Mouse (Mus musculus): ENCODE data around the gene Cnot8.
A peak's percentile ranks its signal among the peaks of the same experiment; 100 is the strongest.
"Not testable (repeated sequence)": the region's sequence is repeated elsewhere in the genome, so short reads cannot be mapped to it uniquely, and the experiment has no call there.

The Cnot8 gene

DNA sequence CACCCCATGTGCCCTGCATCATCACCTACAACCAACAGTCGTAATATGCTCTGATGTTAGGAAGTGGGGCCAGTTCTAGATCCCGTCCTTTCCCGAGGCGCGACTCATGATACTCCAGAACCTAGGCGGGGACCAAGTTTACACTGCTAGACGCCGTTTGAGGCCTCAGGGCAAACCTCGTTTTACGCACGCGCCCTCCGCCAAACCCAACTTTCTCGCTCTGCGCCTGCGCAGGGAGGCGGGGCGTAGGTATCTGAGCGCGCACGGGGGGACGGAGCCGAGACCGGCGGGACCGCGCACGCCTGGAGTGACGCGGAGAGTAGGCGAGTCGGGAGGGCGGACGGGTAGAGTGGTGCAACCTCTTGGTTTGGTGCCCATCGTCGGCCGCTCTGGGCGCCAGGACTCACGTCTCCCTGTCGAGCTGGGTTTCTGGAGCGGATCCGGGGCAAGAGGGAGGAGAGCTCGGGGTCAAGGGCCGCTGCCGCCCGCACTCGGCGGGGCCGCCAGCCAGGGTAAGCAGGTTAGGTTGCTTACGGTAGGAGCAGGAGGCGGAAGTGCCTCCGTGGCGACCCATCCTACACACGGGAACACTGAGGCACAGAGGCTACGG is at the start of gene Cnot8:
Cnot8 (plus strand) TSS at position 457 of the 610 bp plus-strand sequence.
- DNase-seq (ENCODE audit: inconsistent age in 2 of 2, low spot score in 1 of 2): peak; percentile 100

DNA sequence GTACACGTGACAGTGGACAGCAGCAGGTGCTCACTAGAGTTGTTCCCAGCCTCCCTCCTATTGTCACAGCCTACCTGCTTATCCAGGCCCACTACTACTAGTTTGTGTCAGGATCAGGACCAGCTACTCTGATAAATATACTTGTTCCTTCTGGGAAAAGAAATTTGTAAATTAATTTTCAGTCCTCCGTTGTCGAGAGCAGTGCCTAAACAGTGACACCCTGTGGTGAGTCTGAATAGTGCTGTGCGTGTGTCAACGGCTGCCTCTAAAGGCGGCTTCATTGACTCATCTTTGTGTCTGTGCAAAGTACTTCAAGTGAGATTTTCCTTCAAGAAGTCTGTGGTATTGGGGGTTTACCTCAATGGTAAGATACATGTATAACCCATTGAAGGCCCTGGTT is 46.5 kb upstream of the Cnot8 start:
- DNase-seq (ENCODE audit: inconsistent age in 2 of 2, low spot score in 1 of 2): peak; percentile 40 to 81

DNA sequence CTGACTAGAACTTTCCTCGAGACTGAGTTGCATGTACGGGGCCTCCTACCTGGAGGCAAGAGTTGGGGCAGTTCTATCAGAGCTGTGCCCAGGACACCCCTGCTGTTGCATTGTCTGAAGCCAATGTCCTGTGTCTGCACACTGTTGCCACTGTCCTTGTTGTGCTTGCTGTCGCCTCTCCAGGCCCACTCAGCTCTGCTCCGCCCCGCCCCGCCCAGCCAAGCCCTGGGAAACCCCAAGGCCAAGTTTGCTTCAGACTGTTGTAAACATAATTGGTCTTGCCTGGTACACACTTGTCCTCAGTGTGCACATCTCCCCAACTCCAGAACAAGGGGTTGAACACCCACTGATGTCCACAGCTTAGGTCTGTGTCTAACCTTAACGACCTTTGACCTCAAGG is 44.2 kb upstream of the Cnot8 start:
- DNase-seq (ENCODE audit: inconsistent age in 2 of 2, low spot score in 1 of 2): peak; percentile 44 to 77

DNA sequence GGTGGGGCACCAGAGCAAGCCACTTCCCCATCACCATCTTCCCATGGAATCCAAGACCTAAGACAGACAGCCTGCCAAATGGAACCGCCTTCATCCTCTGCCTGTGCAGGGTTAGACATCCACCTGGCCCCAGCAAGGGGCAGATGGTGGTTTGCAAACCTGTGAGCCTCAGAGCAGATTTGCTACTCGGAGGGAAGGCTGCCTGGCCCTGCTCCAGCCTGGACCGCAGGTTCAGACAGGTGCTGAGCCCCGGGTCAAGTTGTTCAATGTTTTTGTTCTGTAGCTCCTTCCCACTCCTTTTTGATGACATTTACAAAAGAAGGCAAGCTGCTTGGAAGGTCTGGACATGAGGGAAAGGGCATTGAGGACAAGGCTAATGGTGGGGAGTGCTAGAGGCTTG is 42.7 kb upstream of the Cnot8 start:
- not testable (repeated sequence) for DNase-seq (ENCODE audit: inconsistent age in 2 of 2, low spot score in 1 of 2)

DNA sequence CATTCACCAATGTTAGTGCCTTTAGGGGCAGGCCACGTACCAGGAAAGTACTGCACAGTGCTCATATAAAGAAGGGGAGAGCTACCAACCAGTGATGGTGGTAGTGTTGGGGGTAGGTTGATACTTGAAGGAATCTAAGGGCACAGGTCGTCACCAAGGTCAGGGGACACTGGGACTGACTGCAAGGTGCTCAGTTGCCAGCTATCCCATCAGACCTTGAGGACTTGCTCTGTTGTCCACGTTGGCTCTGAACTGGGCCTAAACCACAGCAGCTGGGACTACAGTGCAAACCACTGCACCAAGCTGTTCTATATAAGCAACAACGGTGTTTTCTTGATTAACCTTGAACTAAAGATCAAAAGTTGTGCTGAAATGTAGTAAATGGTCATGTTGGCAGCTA is 41.4 kb upstream of the Cnot8 start:
- DNase-seq (ENCODE audit: inconsistent age in 2 of 2, low spot score in 1 of 2): no peak

DNA sequence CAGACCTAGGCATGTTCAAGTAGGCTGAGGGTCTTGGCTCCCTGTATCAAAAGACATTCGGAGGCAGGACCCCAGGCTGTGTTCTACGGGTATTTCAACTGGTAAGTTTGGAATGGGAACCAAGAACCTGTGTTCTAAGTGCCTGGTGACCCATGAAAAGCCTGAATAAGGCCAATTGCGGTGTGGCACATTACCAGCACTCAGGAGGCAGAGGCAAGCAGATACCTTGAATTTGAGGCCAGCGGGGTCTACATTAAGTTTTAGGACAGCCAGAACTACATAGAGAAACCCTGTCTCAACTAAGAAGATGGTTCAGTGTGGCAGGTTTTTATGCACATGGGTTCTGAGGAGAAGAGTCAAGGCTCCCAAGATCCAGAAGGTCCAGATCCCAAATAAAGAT is 38.9 kb upstream of the Cnot8 start:
- no peak for DNase-seq (ENCODE audit: inconsistent age in 2 of 2, low spot score in 1 of 2)

DNA sequence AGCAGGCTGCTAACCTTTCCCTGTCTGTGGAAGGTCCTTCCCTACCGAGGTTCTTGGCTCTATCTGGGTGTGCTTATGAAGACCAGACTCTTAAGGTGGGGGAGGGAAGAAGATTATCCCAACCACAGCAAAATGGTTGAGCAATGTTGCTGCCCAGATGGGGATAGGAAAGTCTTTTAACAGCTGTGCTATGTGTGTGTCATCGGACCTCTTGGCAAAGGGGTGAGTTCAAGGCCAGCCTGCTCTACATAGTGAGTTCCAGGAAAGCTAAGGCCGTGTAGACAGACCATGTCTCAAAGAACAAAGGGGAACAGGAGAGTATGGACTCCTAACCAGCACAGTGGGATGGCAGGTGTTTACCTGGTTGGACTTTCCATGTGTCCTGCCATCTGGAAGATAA is 31.0 kb upstream of the Cnot8 start:
- peak in 1 of 2 experiments; percentile 77 for DNase-seq (ENCODE audit: inconsistent age in 2 of 2, low spot score in 1 of 2)

DNA sequence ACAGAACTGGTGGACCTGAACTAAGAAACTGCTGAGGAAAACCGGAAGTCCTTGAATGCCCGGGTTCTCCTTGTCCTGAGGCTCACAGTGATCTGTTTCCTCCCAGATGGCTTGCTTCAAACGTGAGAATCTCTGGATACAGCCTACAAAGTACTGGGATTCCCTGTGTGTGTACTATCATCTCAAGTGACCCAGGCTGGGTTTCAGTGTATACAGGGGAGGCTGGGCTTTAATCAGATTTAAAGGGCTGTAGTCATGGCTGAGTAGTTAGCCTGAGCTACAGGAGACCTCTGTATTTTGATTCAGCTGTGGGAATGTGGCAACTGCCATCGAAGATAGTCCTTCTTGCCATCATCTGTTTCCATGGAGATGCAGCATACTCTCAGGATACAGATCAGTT is 26.7 kb upstream of the Cnot8 start:
- no peak for DNase-seq (ENCODE audit: inconsistent age in 2 of 2, low spot score in 1 of 2)

DNA sequence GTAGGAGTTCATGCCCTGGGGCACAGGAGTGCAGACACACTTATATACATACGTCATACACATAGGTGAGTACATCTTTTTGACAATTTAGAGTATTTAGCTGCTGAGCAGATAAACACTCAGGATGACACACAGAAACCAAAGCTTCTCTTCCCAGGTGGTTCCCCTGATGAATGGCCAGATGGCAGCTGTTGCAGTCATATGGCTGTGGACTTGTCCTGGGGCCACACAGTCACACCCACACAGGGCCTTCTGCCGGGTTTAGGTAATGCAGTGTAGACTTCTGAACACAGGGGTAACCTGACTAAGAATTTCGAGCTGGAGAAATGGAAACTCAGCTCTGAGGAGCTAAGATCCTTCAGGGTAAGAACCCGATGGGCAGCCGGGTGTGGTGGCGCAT is 22.2 kb upstream of the Cnot8 start:
- DNase-seq (ENCODE audit: inconsistent age in 2 of 2, low spot score in 1 of 2): no peak

DNA sequence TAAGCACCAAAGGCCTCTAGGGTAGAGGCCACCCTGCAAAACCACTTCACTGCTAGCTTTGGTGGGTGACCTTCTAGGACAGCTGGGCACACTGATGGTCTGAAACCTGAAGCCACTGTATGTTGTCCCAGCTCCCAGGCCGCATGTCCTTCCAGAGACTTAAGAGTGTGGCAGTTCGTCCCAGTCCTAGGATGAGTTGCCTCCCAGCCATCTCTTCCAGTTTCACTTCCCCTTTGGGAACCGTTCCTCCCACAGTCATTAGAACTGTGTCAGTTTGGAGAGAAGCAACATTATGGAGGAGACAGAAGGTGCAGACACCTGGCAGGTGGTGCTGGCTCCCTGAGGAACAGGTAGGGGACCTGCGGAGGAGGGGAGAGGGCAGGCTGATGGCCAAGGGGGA is 11.4 kb upstream of the Cnot8 start:
- no peak for DNase-seq (ENCODE audit: inconsistent age in 2 of 2, low spot score in 1 of 2)

DNA sequence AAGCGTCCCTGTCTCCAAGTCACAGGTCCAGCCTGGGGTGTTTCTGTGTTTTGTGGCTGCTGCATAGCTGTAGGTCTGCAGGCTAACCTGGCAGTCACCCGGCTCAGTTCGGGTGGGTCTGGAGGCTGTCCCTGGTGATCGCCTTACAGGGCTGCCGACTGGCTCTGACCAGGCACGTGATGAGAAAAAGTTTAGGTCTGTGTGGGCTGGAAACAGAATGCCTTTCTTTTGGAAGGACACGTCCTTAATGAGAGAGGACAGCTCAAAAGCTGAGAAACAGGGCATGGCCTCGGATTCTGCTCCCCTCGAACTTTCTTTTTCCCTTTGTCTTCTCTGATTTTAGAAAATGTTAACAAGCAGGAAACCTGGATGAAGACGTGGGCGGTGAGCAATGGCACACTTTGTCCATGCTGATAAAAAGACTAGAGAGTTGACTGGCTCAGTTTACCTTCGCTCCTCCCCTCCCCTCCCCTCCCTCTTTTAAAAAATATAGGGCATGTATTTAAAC is 10.9 kb upstream of the Cnot8 start, which contains the start of gene Gm12248:
Gm12248 (minus strand) TSS at position 114 of the 508 bp plus-strand sequence.
- DNase-seq (ENCODE audit: inconsistent age in 2 of 2, low spot score in 1 of 2): peak; percentile 67 to 80

DNA sequence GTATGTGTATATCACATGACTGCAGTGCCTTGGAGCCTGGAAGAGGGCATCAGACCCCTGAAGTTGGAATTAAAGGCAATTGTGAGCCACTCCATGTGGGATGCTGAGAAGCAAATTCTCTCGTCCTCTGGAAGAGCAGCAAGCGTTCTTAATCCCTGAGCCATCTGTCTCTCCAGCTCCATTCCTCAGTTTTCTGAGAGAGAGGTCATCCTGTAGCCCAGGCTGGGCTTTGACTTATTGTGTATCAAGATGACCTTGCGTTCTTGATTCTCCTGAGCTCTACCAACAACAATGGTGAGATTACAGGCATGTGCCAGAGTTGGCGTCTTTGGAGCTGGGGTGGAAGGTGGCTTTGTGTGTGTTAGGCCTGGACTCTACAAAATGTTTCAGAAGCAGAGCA is 9.2 kb upstream of the Cnot8 start:
- DNase-seq (ENCODE audit: inconsistent age in 2 of 2, low spot score in 1 of 2): no peak

DNA sequence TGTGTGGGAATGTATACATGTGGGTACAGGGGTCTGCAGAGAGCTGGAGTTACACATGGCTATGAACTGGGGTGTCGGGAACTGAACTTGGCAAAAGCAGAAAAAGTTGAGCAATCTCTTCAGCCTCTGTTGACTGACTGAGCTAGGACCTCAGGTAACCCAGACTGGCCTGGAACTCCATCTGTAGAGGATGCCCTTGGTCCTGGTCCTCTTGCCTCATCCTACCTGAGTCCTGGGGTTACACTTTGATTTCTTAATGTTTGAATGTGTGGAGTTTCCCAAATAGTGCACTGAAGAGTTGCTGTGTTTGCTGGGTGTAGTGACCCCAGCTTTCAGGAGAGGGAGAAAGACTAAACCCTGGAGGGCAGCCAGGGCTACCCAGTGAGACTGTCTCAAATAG is 8.4 kb upstream of the Cnot8 start:
- no peak for DNase-seq (ENCODE audit: inconsistent age in 2 of 2, low spot score in 1 of 2)

DNA sequence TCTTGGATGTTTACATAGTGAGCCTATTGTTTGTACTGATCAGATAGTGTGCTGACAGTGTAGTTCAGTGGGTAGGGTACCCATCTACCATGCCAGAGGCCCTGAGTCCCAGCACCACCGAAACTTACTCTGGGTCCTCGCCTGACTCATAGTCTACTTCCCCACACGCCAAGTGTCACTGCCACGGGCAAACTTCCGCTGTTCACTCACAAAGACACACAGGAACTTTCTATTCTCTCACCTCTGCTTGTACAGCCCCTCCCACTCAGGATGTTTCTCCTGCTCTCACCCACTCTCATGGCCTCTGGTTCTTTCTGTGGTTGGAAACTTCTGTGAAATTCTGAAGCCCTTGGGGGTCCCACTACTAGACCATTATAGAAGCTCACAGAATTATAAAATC is 7.8 kb upstream of the Cnot8 start:
- no peak for DNase-seq (ENCODE audit: inconsistent age in 2 of 2, low spot score in 1 of 2)

DNA sequence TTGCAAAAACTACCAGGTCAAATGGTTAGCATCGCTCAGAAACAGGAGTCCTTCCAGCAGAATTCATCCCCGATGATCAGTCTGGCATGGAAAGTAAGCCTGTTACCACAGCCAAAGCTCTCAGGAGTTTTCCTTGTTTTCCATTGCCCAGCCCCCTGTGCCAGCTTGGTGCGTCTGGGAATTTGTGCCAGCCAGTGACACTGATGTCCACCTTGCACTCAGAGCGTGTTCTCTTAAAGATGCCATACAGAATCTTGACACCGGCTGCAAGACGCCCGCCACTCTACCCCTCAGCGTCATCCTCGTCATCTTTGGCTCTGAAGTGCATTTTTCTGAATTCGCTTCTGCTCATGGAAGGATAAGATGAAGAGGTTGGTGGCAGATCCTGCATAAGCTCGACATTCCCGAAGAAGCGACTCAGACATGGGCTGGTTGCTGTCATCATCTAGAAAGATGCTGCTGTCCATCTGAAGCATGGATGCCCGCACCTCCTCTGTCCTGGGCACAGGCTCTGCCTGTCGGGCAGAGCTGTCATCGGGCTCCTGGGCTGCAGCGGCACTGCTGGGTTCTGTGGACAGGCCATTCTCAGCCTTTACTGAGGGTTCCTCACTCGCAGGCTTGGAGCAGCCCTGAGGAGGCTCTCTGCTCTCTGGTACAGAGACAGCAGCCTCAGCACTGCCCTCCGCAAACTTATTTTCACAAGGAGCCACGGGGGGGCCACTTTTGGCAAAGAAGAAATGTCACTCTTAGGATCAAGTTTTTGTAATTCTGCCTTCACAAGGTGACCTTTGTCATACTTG is 6.9 kb upstream of the Cnot8 start:
- no peak for DNase-seq (ENCODE audit: inconsistent age in 2 of 2, low spot score in 1 of 2)

DNA sequence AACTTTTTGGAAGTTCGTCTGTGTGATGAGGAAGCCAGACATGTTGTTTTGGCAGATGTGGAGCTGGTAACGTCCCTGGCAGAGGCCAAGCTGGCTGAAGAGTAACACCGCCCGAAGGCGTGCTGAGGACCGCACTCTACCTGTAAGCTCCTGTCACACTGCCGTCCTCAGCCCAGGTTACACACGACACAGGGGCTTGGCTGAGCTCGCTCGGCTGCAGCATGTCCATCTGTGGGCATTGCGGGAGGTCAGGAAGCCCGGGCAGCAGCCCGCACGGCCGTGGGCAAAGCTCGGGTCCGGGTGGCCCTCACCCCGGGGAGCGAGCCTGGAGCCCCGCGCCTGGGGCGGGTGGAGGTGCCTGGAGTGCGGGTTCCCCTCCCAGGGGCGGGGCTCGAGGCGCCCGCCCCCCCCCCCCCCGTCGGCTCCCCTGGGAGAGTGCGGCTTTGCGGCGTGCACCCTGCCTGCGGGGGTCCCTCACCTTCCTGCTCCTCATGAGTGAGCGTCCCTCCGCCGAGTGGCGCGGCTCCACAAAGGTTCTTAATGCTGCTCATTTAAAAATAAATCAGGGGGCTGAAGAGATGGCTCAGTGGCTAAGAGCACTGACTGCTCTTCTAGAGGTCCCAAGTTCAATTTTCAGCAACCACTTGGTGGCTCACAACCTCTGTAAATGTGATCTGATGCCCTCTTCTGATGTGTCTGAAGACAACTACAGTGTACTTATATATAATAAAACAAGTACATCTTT is 6.2 kb upstream of the Cnot8 start:
- peak; percentile 34 to 71 for DNase-seq (ENCODE audit: inconsistent age in 2 of 2, low spot score in 1 of 2)

DNA sequence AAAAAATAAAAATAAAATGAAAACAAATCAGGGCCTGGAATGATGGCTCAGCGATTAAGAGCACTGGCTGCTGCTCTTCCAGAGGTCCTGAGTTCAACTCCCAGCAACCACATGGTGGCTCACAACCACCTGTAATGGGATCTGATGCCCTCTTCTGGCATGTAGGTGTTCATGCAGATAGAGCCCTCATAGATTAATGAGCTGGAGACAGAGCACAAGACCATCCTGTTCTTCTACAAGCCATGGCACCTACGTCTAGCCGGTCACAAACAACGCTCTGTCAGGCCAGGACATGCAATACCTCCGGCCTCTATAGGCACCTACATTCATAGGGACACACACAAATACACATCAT is 5.6 kb upstream of the Cnot8 start:
- peak in 1 of 2 experiments; percentile 48 for DNase-seq (ENCODE audit: inconsistent age in 2 of 2, low spot score in 1 of 2)

DNA sequence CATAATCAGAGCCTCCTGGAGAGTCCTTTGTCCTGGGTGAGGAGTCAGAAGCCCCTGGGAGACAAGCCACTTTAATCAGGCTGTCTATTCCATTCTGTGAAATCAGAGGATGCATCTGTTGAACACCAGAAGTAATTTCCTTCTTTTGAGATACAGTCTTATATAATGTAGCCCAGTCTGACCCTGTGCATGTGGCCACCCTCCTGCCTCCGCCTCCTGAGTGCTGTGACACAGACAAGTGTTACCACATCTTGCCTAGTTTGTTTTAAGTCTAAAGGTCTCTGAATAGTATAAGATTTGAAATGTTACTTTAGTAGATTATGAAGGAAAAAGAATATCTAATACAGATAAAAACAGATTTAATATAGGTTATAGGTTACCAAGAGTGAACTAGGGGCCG is 3.9 kb upstream of the Cnot8 start:
- no peak for DNase-seq (ENCODE audit: inconsistent age in 2 of 2, low spot score in 1 of 2)

DNA sequence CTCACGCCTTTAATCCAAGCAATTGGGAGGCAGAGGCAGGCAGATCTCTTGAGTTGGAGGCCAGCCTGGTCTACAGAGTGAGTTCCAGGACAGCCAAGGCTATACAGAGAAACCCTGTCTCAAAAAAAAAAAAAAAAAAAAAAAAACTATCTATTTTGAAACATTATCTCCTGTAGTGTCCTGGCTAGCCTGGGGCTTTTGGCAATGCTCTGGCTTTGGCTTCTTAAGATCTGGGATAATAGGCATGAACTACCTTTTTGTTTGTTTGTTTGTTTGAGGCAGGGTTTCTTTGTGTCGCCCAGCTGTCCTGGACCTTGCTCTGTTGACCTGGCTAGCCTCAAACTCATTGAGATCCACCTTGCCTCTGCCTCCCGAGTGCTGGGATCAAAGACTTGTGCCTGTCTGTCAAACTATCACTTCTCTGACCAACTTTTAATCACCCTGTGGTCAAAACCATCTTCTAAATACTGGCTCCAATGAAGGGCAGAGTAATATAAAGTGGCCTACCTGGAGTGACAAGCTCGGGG is 2.7 kb upstream of the Cnot8 start:
- no peak for DNase-seq (ENCODE audit: inconsistent age in 2 of 2, low spot score in 1 of 2)

DNA sequence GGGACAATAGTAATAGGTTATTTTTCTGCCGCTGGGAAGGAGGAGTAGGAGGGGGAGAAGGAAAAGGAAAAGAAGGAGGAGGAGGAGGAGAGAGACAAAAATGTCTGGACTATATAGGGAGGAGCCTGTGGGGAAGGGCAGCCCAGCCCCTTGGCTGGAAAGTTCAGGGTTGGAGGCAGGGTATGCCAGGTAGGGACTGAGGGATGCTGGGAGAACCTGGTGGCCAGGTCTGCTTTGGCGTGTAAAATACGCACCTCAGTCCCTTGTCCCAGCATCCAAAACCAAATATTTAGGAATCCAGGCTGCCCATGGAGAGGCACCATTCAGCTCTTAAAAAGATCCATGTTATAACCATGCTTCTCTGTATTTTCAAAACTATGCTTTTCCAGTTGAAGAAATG is 1.8 kb upstream of the Cnot8 start:
- no peak for DNase-seq (ENCODE audit: inconsistent age in 2 of 2, low spot score in 1 of 2)

DNA sequence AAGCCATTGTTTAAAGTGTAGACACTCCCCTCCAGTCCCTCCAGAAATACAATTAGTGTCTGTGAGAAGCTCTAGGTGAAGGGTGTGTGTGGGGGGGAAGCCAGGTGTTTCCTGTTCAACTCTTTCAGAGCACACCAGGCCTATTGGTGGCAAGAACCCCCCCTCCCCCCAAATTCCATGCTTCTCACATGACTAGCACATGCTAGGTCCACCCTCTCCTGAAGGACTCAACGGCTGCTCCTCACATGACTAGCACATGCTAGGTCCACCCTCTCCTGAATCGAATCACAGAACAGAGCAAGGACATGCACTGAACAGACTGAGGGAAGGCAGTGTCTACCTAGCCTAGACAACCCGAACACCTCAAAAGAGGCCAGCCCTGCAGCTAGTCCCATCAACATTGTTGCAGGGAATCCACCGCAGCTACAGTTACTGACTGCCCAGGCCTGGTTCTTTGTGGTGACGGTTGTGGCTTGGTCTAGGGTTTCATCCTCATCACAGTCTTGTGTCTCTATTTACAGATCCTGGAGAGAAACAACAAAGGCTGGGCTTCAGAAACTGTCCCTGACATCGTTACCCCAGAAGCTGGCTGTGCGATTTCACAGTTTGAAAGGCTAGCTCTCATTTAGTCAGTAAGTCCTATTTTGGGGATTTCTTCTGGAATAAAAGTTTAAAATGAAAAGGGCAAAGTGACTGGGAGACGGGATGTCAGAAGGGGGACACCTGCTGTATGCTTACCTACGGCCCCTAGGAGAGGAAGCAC is 1.2 kb upstream of the Cnot8 start:
- no peak for DNase-seq (ENCODE audit: inconsistent age in 2 of 2, low spot score in 1 of 2)
